Mouse (Mus musculus): ENCODE results near the gene Ppard.
A peak's percentile ranks its signal among the peaks of the same experiment; 100 is the strongest.

The Ppard gene

GRCm38 (mm10) chr17:28281866-28282441, 49.5 kb downstream of the Ppard start:
- no peak for DNase-seq (ENCODE audit: low read depth, low spot score)

DNA sequence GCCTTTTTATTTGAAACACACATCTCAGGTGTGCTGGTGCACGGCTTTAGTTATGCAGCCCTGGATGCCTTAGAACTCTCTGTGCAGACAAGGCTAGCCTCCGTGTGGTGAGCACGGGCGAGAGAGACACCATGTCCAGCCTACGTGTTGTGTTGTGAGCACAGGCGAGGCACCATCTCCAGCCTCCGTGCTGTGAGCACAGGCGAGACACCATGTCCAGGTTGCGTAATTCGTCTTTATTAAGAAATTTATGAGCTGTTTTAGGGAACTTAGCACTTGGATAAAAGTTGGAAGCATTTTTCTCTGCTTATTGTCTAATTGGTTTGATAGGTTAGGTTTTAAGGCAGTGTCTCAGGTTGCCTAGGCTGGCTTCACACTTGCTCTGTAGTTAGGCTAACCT, 50.7 kb downstream of the Ppard start:
- DNase-seq (ENCODE audit: low read depth, low spot score): no peak

- DNase-seq (ENCODE audit: low read depth, low spot score): no peak
These were observed 53.6 kb downstream of the Ppard start for GRCm38 (mm10) chr17:28286133-28286532.

- DNase-seq (ENCODE audit: low read depth, low spot score): peak; percentile 84
These were observed 54.5 kb downstream of the Ppard start for GRCm38 (mm10) chr17:28286964-28287363.

DNA sequence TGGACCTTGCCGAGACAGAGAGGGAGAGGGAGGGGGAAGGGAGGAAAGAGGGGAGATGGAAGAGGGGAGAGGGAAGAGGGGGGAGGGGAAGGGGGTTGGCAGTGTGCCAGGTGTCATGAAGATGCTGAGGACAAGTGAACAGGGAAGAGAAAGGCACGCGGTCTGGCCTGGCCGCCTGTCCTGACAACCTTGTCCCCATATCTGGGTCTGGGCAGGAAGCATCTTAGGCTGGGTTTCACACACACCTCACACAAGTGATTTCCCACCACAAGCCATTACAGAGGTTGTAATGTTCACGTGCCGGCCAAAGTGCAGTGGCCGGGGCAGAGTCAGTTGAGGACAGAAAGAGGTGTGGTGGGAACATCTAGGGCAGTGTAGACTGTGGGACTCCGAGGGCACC, 55.1 kb downstream of the Ppard start:
- no peak for DNase-seq (ENCODE audit: low read depth, low spot score)

DNA sequence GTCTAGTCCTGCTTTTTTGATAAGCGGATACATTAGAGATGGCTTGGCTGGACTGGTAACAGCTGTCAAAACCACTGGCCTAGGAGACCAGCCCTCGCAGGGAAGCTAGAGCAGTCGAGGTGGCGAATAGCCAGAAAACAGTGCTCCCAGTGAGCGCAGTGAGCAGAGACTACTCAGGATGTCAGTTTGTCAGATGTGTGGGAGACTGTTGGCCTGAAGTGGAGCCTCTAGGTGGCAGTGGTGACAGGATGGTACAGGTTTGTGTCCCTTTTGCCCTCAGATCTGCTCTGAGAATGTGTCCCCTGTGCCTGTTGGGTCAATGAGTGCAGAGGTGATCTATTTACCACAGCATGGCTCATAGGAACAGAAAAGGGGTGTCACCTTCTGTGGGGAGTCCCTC, 55.5 kb downstream of the Ppard start:
- DNase-seq (ENCODE audit: low read depth, low spot score): peak; percentile 46

DNA sequence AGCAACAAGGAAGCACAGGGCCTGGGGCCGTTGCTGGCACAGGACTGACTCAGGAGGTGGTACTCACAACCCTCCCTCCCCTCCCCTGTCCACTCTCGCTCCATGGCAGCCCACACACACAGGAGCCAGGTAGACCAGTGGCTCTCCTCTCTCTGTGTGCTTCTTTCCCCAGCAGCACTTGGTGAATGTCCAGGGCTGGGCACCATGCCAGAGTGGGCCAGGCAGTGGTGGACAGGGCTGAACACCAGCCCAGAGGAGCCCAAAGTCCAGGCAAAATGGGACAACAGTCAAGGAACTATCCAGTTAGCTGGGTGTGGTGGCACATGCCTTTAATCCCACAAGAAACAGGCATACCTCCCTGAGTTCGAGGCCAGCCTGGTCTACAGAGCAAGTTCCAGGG, 57.8 kb downstream of the Ppard start:
- no peak for DNase-seq (ENCODE audit: low read depth, low spot score)

- no peak for DNase-seq (ENCODE audit: low read depth, low spot score)
These were observed 58.2 kb downstream of the Ppard start for GRCm38 (mm10) chr17:28290671-28291070.

GRCm38 (mm10) chr17:28291346-28291745, 58.8 kb downstream of the Ppard start:
- DNase-seq (ENCODE audit: low read depth, low spot score): no peak

DNA sequence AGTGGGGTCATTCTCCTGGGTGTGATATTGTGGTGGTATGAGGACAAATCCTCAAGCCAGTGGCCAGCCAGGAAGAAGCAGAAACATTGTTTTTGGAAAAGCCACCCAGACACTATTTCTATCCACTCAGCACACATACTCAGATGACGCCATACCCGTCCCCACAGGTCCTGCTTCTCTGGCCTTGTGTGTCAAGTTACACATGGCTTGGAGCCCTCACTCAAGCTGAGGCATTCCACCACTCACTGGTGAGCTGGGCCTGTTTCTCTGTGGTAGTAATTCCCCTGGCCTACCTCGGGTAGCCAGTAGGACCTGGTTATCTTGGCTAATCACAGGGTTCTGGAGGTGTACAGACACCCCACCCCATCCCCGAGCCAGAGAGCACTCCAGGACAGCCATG, 61.2 kb downstream of the Ppard start:
- no peak for DNase-seq (ENCODE audit: low read depth, low spot score)

DNA sequence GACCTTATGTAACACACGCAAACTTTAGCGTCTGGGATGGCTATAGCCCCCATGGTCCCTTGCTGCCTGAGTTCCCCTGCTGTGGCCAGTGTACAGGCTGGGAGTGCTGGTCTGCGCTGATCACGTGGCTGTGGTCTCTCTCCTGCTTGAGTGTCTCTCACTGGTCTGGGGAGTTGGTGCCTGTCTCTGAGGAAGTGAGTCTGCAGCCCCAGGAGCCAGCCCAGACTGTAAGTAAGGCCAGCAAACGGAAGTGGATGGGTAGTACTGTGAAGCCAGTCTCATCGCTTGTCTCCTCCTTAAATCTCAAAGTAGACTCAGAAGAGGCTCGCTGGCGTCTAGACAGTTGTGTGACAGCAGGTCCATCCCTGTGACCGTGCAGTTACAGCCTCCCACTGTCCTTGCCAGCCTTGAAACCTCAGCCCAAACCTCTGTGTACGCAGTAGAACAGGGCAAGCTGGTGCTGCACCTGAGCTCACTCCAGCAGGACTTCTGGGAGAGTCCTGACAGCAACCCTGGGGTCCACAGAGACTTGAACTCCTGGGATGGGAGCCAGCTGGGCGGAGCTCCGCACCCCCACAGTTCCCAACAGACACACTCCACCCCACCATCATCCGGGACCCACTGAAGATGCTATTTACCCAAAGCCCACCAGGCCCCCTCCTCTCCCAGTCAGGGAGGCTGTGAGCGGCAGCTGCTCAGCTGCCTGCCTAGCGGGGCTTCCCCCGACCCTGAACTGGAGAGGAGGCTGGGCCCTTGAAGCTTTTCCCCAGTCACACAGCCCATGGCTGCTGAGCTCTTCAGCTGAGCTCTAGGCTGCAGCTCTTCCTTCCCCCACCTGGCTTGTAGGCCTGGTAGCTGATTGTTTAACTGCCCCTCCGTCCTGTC, 62.2 kb downstream of the Ppard start:
- no peak for DNase-seq (ENCODE audit: low read depth, low spot score)

DNA sequence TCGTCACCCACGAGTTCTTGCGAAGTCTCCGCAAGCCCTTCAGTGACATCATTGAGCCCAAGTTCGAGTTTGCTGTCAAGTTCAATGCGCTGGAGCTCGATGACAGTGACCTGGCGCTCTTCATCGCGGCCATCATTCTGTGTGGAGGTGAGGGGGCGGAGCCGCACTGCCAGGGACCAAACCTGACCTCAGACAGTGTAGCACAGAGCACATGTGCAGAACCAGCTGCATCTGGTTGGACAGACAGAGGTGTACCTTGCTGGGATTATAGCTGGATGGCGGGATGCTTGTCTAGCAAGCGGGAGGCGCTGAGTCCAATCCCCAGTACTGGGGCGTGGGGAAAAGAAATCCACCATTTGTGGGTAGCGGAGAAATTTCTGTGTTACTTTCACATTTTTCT, 66.4 kb downstream of the Ppard start:
- peak; percentile 63 for DNase-seq (ENCODE audit: low read depth, low spot score)

GRCm38 (mm10) chr17:28299669-28300320, 67.3 kb downstream of the Ppard start:
- DNase-seq (ENCODE audit: low read depth, low spot score): no peak

DNA sequence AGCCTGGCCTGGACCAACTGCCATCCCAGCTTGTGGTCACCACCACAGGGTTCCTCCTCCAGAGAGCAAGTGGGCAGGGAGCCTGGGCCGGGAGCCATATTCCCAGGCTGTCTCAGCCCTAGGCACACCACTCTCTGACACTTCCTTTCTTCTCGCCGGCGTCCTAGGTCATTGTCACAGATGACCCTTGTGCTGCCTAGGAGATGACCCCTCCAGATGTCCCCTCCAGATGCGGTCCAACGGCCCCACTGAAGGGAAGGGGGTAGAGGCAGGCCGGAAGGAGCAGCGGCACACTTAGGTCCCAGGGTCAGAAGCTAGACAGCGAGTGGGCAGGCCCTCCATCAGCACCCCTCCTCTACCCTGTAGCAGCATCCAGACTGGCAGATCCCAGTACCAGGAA, 67.8 kb downstream of the Ppard start:
- no peak for DNase-seq (ENCODE audit: low read depth, low spot score)

DNA sequence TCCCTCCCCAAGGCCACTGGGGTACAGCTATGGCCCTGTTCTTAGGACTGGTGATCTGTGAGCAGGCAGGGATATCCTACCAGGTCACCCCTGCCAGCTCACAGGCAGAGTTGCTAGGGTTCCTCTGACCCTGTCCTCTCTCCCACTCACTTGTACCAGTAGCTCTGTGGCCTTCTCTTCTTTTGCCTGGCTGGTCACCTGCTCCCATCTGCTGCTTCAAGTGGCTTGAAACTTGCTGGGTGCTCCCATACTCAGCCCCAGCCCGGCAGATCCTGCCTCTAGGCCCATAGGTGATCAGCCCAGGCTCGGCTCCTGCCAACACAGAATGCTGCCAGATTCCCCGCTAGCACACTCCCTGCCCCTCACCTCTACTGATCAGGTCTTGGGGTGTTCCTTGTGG, 68.3 kb downstream of the Ppard start:
- no peak for DNase-seq (ENCODE audit: low read depth, low spot score)

GRCm38 (mm10) chr17:28305172-28305571, 72.7 kb downstream of the Ppard start:
- peak; percentile 70 for DNase-seq (ENCODE audit: low read depth, low spot score)

DNA sequence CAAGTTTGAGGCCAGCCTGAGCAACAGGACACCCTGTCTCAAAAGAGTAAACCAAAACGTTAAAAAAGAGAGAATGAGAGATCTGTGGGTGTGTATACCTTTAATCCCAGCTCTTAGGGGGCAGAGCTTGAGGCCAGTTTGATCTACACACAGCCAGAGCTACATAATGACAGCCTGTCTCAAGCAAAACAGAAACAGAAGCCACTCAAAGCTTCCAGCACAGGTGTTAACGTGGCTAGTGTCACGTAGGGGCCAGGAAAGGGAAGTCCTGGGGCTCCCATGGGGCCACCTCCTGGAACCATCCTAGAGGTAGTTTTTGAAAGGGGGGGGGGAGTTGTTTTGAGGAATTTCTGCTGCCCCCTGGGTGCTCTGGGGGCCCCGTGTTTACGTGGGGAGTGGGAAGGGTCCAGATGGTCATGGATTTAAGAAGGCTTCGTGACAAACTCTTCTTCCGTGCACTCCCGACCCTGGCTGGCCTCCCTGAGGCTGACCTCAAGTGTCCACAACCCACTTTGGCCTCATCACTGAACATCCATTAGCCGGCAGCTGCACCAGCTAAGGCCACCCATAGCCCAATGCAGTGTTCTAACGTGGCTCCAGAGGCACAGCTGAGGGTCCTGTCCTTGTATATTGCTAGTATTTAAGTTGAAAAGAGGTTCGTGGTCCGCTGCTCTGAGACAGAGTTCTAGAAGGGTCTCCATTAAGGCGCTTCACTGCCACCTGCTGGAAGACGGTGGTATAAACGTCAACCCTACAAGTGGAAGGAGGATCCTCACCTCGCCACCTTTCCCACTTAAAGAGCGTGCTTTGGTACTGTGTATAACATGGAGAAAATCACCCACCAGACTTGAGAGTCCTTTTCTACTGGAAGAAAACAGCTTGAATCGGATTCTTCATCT, 76.0 kb downstream of the Ppard start:
- peak; percentile 91 for DNase-seq (ENCODE audit: low read depth, low spot score)

DNA sequence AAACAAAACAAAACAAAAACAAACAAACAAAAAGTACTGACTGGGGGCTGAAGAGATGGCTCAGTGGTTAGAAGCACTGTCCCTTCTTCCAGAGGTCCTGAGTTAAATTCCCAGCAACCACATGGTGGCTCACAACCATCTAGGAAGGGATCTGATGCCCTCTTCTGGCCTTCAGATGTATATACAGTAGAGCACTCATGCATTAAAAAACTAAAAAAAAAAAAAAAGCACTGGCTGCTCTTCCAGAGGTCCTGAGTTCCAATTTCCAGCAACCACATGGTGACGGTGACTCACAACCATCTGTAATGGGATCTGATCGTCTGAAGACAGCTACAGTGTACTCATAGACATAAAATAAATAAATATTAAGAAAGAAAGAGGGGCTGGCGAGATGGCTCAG, 78.3 kb downstream of the Ppard start:
- DNase-seq (ENCODE audit: low read depth, low spot score): peak; percentile 71

- DNase-seq (ENCODE audit: low read depth, low spot score): no peak
These were observed 79.0 kb downstream of the Ppard start for GRCm38 (mm10) chr17:28311366-28312132.

DNA sequence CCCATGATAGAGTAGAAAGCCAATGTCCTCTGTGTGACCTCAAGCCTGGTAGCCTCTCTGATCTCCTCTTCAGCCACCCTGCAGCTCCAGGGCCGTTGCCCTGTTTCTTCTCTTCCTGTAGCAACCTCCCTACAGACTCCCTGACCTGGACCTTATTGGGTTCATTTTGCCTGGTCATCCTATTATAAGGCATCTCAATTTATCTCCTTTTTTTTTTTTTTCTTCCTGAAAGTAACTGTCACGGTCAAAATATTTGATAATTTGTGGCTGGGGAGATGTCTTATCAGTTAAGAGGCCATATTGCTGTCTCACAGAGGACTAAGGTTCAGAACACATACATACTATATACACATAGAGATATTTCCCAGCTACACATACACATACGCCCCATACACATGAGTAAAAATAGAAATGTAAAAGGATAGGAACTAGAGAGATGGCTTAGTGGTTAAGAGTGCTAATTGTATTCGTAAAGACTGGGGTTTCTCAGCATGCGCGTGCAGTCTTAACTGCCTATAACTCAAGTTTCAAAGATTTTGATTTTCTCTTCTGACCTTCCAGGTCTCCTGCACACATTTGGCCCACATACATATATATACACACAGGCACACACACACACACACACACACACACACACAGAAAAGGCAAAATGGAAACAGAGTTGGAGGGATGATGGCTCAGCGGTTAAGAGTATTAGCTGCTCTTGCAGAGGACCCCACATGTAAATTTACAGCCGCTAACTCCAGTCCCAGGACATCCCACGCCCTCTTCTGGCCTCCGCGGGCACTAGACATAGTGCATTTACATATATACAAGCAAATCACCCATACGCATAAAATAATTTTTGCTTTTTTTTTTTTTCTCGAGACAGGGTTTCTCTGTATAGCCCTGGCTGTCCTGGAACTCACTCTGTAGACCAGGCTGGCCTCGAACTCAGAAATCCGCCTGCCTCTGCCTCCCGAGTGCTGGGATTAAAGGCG, 80.0 kb downstream of the Ppard start:
- peak; percentile 37 for DNase-seq (ENCODE audit: low read depth, low spot score)

All from ZHBTc4 (cell line).